Mouse (Mus musculus) hindbrain, embryonic 11.5 days (tissue): Measurements from ENCODE around the gene Mcidas. TPM values are rescaled to one million over a fixed set of nuclear protein-coding genes. Genes with fewer than 3 reads are reported as not detected.

Source experiments
- ATAC-seq: fragments of 200-750 bp; cut with Nextera tagmentation; 2 replicates; pipeline ENCODE4 v1.8.0; 2017; ENCODE audit warnings: mild to moderate bottlenecking, moderate TSS enrichment, moderate library complexity; ENCODE audit not compliant: low FRiP score
- DNase-seq: peaks from one replicate; pipeline ENCODE4 v3.0.0-alpha.2; 2015; ENCODE audit warnings: low spot score
- H3K27ac ChIP-seq: fragments of 300-500 bp; sonication (generic); 2 replicates; pipeline ENCODE4 v1.5.1; 2014; ENCODE audit warnings: mild to moderate bottlenecking, low read depth, low read length
- H3K27me3 ChIP-seq: fragments of 300-500 bp; sonication (generic); 2 replicates; pipeline ENCODE4 v1.6.1; 2014; ENCODE audit warnings: mild to moderate bottlenecking, low read length, moderate library complexity, mixed read lengths; ENCODE audit not compliant: control insufficient read depth, insufficient read depth
- H3K36me3 ChIP-seq: fragments of 300-500 bp; sonication (generic); 2 replicates; pipeline ENCODE4 v1.6.1; 2014; ENCODE audit warnings: mild to moderate bottlenecking, low read length, moderate library complexity, mixed read lengths; ENCODE audit not compliant: control insufficient read depth, insufficient read depth
- H3K4me1 ChIP-seq: fragments of 300-500 bp; sonication (generic); replicated peaks from 2 replicates; pipeline ENCODE4 v1.6.1; 2014; ENCODE audit warnings: low read length, mixed read lengths; ENCODE audit not compliant: control insufficient read depth, insufficient read depth
- H3K4me2 ChIP-seq: fragments of 300-500 bp; sonication (generic); replicated peaks from 2 replicates; pipeline ENCODE4 v1.6.1; 2014; ENCODE audit warnings: mild to moderate bottlenecking, low read depth, low read length
- H3K4me3 ChIP-seq: fragments of 300-500 bp; sonication (generic); 2 replicates; pipeline ENCODE4 v1.5.1; 2014; ENCODE audit warnings: low read depth, low read length
- H3K9ac ChIP-seq: fragments of 300-500 bp; sonication (generic); 2 replicates; pipeline ENCODE4 v1.6.1; 2014; ENCODE audit warnings: low read depth, low read length
- H3K9me3 ChIP-seq: fragments of 300-500 bp; sonication (generic); 2 replicates; pipeline ENCODE4 v1.6.1; 2016; ENCODE audit warnings: low read length; ENCODE audit not compliant: control insufficient read depth
- WGBS: fragments of 180-500 bp; shearing (Covaris S2); extraction: QIAGEN DNeasy Blood & Tissue Kit; methylation state at CpG from one replicate; pipeline ENCODE4 v1.1.7; 2014; 5-methylcytosine and 5-hydroxymethylcytosine counted together
- polyA plus RNA-seq: library from polyadenylated mRNA; unstranded; fragments of >200 nt; fragmentation: Nextera tagmentation; extraction: Ambion mirVana; gene quantifications from 2 replicates; pipeline ENCODE4 v1.2.1, GENCODE M21; 2014

Gene Mcidas
- polyA plus RNA-seq, result 2.2 and 2.7 TPM in 2 replicates

- ATAC-seq, result peak; percentile 53
- H3K9ac ChIP-seq, result no peak within 1 kb of the TSS
- under 1% methylated on average over 50 of the region's 63 CpGs for WGBS
Measured at GRCm38 (mm10) chr13:112993531-112994152, at the start of gene Mcidas. Gene Mcidas (plus strand): TSS chr13:112993845.

GRCm38 (mm10) chr13:112945312-112945711 lies 48.3 kb upstream of the Mcidas start:
- no peak overlapping the region for H3K9ac ChIP-seq
- no peaks in the 10 kb centered on the region for H3K4me1 ChIP-seq
- no peaks in the 10 kb centered on the region for H3K27me3 ChIP-seq
- peaks cover 7% of the 10 kb centered on the region; the same call in 1 of the 2 replicates for H3K36me3 ChIP-seq
- H3K27ac ChIP-seq, result no peak overlapping the region
- H3K9me3 ChIP-seq, result no peaks in the 10 kb centered on the region
- DNase-seq (no peak), ATAC-seq (no peak)
- no peak overlapping the region for H3K4me3 ChIP-seq
- H3K4me2 ChIP-seq, result no peak overlapping the region
- WGBS, result 96% methylated on average over 9 of the region's 9 CpGs

More at GRCm38 (mm10) chr13:112993531-112994152, at the start of gene Mcidas:
- DNase-seq, result peak; percentile 60
- Histone ChIP-seq H3K27ac (no peak within 1 kb of the TSS), H3K36me3 (no peaks in the 10 kb centered on the region), H3K4me1 (peaks cover 13% of the 10 kb centered on the region), H3K9me3 (no peaks in the 10 kb centered on the region), H3K4me2 (peak within 1 kb of the TSS; percentile 42), H3K27me3 (peaks cover 90% of the 10 kb centered on the region), H3K4me3 (peak within 1 kb of the TSS; percentile 29)

- WGBS, result 91% methylated on average over 6 of the region's 6 CpGs
- H3K9ac ChIP-seq, result no peak overlapping the region
- H3K9me3 ChIP-seq, result no peaks in the 10 kb centered on the region
- ATAC-seq (no peak), DNase-seq (no peak)
- peaks cover 11% of the 10 kb centered on the region; the same call in 1 of the 2 replicates for H3K36me3 ChIP-seq
- no peak overlapping the region for H3K4me2 ChIP-seq
- no peak overlapping the region for H3K27ac ChIP-seq
- H3K27me3 ChIP-seq, result no peaks in the 10 kb centered on the region
- no peaks in the 10 kb centered on the region for H3K4me1 ChIP-seq
- H3K4me3 ChIP-seq, result no peak overlapping the region
Measured at GRCm38 (mm10) chr13:112945900-112946299, 47.7 kb upstream of the Mcidas start.

DNA sequence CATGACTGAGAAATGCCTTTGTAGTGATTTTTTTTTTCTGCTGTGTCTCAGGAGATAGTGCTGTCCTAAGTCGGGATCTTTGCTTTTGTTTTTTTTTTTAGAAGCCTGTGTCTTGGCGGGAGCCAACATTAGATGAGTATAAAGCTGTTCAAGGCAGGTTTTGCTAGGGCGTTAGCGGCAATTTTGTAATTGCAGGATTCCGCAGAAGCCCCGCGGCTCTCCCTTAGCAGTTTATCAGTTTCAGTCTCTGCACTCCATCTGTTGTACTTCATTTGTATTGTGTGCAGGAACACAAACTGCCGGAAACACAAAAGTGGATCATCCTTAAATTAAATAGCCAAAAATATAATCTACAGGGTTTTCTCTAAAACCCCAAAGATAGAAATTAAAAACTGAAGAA lies 39.6 kb upstream of the Mcidas start:
- Histone ChIP-seq H3K9ac (no peak overlapping the region), H3K27me3 (no peaks in the 10 kb centered on the region), H3K4me3 (no peak overlapping the region), H3K4me2 (no peak overlapping the region), H3K27ac (no peak overlapping the region), H3K36me3 (peaks cover 13% of the 10 kb centered on the region; the same call in 1 of the 2 replicates), H3K9me3 (no peaks in the 10 kb centered on the region), H3K4me1 (no peaks in the 10 kb centered on the region)
- 92% methylated on average over 8 of the region's 8 CpGs for WGBS
- ATAC-seq (no peak), DNase-seq (no peak)

- Histone ChIP-seq H3K4me3 (no peak overlapping the region), H3K9me3 (no peaks in the 10 kb centered on the region), H3K4me2 (no peak overlapping the region), H3K36me3 (peaks cover 5% of the 10 kb centered on the region; the same call in 1 of the 2 replicates), H3K27ac (no peak overlapping the region), H3K9ac (no peak overlapping the region), H3K27me3 (no peaks in the 10 kb centered on the region), H3K4me1 (no peaks in the 10 kb centered on the region)
- DNase-seq (no peak), ATAC-seq (no peak)
- 89% methylated on average over 5 of the region's 5 CpGs for WGBS
Measured at GRCm38 (mm10) chr13:112963081-112963480, 30.6 kb upstream of the Mcidas start.

DNA sequence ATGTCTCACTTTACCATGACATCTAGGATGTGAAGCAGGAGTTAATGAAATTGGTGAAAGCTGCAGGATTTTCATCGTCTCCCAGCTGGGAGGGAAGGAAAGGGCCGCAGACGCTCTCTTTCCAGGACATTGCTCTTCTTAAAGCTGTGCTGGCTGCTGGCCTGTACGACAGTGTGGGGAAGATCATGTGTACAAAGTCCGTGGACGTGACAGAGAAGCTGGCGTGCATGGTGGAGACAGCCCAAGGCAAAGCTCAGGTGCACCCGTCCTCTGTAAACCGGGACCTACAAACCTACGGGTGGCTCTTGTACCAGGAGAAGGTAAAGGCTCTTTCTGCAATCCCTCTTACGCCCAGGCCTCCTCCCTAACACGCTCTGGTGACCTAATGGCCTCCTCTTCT lies 29.2 kb upstream of the Mcidas start:
- Histone ChIP-seq H3K27me3 (no peaks in the 10 kb centered on the region), H3K9ac (no peak overlapping the region), H3K4me1 (no peaks in the 10 kb centered on the region), H3K4me2 (no peak overlapping the region), H3K9me3 (no peaks in the 10 kb centered on the region), H3K36me3 (peaks cover 5% of the 10 kb centered on the region; the same call in 1 of the 2 replicates), H3K27ac (no peak overlapping the region), H3K4me3 (no peak overlapping the region)
- ATAC-seq (no peak), DNase-seq (no peak)
- 94% methylated on average over 12 of the region's 12 CpGs for WGBS

GRCm38 (mm10) chr13:112967267-112967666 lies 26.4 kb upstream of the Mcidas start:
- WGBS, result 94% methylated on average over 5 of the region's 5 CpGs
- Histone ChIP-seq H3K4me1 (no peaks in the 10 kb centered on the region), H3K36me3 (peaks cover 3% of the 10 kb centered on the region; the same call in 1 of the 2 replicates), H3K4me2 (no peak overlapping the region), H3K9ac (no peak overlapping the region), H3K27ac (no peak overlapping the region), H3K27me3 (no peaks in the 10 kb centered on the region), H3K4me3 (no peak overlapping the region), H3K9me3 (no peaks in the 10 kb centered on the region)
- DNase-seq, result no peak
- no peak for ATAC-seq

- H3K4me2 ChIP-seq, result no peak overlapping the region
- no peak overlapping the region for H3K27ac ChIP-seq
- peaks cover under 1% of the 10 kb centered on the region; the same call in 1 of the 2 replicates for H3K27me3 ChIP-seq
- no peaks in the 10 kb centered on the region for H3K4me1 ChIP-seq
- no peak for ATAC-seq
- no peak for DNase-seq
- 41% methylated on average over 10 of the region's 10 CpGs for WGBS
- H3K36me3 ChIP-seq, result no peaks in the 10 kb centered on the region
- no peak overlapping the region for H3K4me3 ChIP-seq
- no peak overlapping the region for H3K9ac ChIP-seq
- no peaks in the 10 kb centered on the region for H3K9me3 ChIP-seq
Measured at GRCm38 (mm10) chr13:112976720-112977119, 16.9 kb upstream of the Mcidas start.
